Mouse (Mus musculus) CH12.LX (cell line): ENCODE measurements around the gene Rho.

ENCODE experiments used
- CTCF ChIP-seq, 2 experiments: IDR thresholded peaks in 1 of 2; conservative IDR thresholded peaks in 1 of 2; 2 replicates each; pipeline ENCODE4 v1.5.1; 2011 to 2012; ENCODE audit warnings: low read depth in 2 of 2, low read length in 2 of 2, improper control_type of control experiment in 1 of 2, inconsistent platforms in 1 of 2, mild to moderate bottlenecking in 1 of 2, moderate library complexity in 1 of 2
- EP300 ChIP-seq: IDR thresholded peaks from 2 replicates; pipeline ENCODE4 v1.6.1; 2011; ENCODE audit warnings: low read length, improper control_type of control experiment
- MAX ChIP-seq: IDR thresholded peaks from 2 replicates; pipeline ENCODE4 v1.6.1; 2011; ENCODE audit warnings: low read length, improper control_type of control experiment
- PAX5 ChIP-seq: IDR thresholded peaks from 2 replicates; pipeline ENCODE4 v1.6.1; 2012; ENCODE audit warnings: low read length, inconsistent platforms, mixed read lengths
- POLR2AphosphoS2 ChIP-seq: IDR thresholded peaks from 2 replicates; pipeline ENCODE4 v1.6.1; 2011; ENCODE audit warnings: low read depth, low read length, improper control_type of control experiment
- RAD21 ChIP-seq: IDR thresholded peaks from 2 replicates; pipeline ENCODE4 v1.6.1; 2011; ENCODE audit warnings: low read depth, mild to moderate bottlenecking, low read length, improper control_type of control experiment, moderate library complexity
- UBTF ChIP-seq: IDR thresholded peaks from 2 replicates; pipeline ENCODE4 v1.6.1; 2012; ENCODE audit warnings: low read depth, mild to moderate bottlenecking, inconsistent platforms, low read length, improper control_type of control experiment, moderate library complexity
- USF1 ChIP-seq: IDR thresholded peaks from 2 replicates; pipeline ENCODE4 v1.6.1; 2014; ENCODE audit warnings: low read depth, mild to moderate bottlenecking, inconsistent platforms, low read length, improper control_type of control experiment

GRCm38 (mm10) chr6:115983306-115984038, 51.9 kb downstream of the Rho start:
- TF ChIP-seq CTCF (conservative IDR thresholded peaks at IDR 0.05 in 1 of 2, IDR thresholded peaks at IDR 0.05 in 1 of 2; ENCODE audit: low read depth in 2 of 2, low read length in 2 of 2) (no peak), UBTF (no peak), PAX5 (no peak), MAX (no peak), USF1 (no peak), POLR2AphosphoS2 (no peak), EP300 (no peak), RAD21 (no peak)
